Mouse (Mus musculus) liver, embryonic 12.5 days (tissue): Measurements from ENCODE around the gene Atp1a2. TPM values are rescaled to one million over a fixed set of nuclear protein-coding genes. Genes with fewer than 3 reads are reported as not detected.

ENCODE experiments used
- ATAC-seq: fragments of 200-750 bp; cut with Nextera tagmentation; 2 replicates; pipeline ENCODE4 v1.8.0; 2017; ENCODE audit warnings: moderate number of reproducible peaks, mild to moderate bottlenecking, moderate library complexity
- H3K27ac ChIP-seq: fragments of 300-500 bp; sonication (generic); 2 replicates; pipeline ENCODE4 v1.5.1; 2016; ENCODE audit warnings: mild to moderate bottlenecking
- H3K27me3 ChIP-seq: fragments of 300-500 bp; sonication (generic); replicated peaks from 2 replicates; pipeline ENCODE4 v1.6.1; 2016; ENCODE audit warnings: mild to moderate bottlenecking, moderate library complexity
- H3K36me3 ChIP-seq: fragments of 300-500 bp; sonication (generic); 2 replicates; pipeline ENCODE4 v1.6.1; 2016; ENCODE audit warnings: mild to moderate bottlenecking, moderate library complexity
- H3K4me1 ChIP-seq: fragments of 300-500 bp; sonication (generic); 2 replicates; pipeline ENCODE4 v1.6.1; 2016
- H3K4me2 ChIP-seq: fragments of 300-500 bp; sonication (generic); 2 replicates; pipeline ENCODE4 v1.6.1; 2016; ENCODE audit warnings: mild to moderate bottlenecking, moderate library complexity
- H3K4me3 ChIP-seq: fragments of 300-500 bp; sonication (generic); 2 replicates; pipeline ENCODE4 v1.5.1; 2016; ENCODE audit warnings: mild to moderate bottlenecking, moderate library complexity
- H3K9ac ChIP-seq: fragments of 300-500 bp; sonication (generic); 2 replicates; pipeline ENCODE4 v1.6.1; 2016; ENCODE audit warnings: mild to moderate bottlenecking, moderate library complexity
- H3K9me3 ChIP-seq: fragments of 300-500 bp; sonication (generic); replicated peaks from 2 replicates; pipeline ENCODE4 v1.6.1; 2016; ENCODE audit warnings: mild to moderate bottlenecking, moderate library complexity
- WGBS: fragments of 180-500 bp; shearing (Covaris S2); methylation state at CpG from one replicate; pipeline ENCODE4 v1.1.7; 2016; ENCODE audit not compliant: insufficient replicate concordance; 5-methylcytosine and 5-hydroxymethylcytosine counted together
- polyA plus RNA-seq: library from polyadenylated mRNA; unstranded; fragments of >200 nt; fragmentation: Nextera tagmentation; extraction: Ambion mirVana; gene quantifications from 2 replicates; pipeline ENCODE4 v1.2.1, GENCODE M21; 2016

The Atp1a2 gene
- polyA plus RNA-seq, 1 experiment from 2014 or later = 0.24 TPM

- 26% methylated on average over 16 of the region's 16 CpGs for WGBS
- no peak overlapping the region for H3K27ac ChIP-seq
- no peaks in the 10 kb centered on the region for H3K9me3 ChIP-seq
- peaks cover 50% of the 10 kb centered on the region for H3K27me3 ChIP-seq
- H3K4me3 ChIP-seq = no peak overlapping the region
- H3K4me2 ChIP-seq = 0 out of 2 replicates have a peak overlapping the region, but pooled peaks have one; percentile 34
- H3K9ac ChIP-seq = no peak overlapping the region
- H3K36me3 ChIP-seq = no peaks in the 10 kb centered on the region
- ATAC-seq = no peak
- no peaks in the 10 kb centered on the region for H3K4me1 ChIP-seq
Observed at GRCm38 (mm10) chr1:172243547-172244205, 54.2 kb downstream of the Atp1a2 start.

GRCm38 (mm10) chr1:172242401-172242800, 55.5 kb downstream of the Atp1a2 start:
- Histone ChIP-seq H3K36me3 (no peaks in the 10 kb centered on the region), H3K27ac (no peak overlapping the region), H3K9ac (no peak overlapping the region), H3K4me3 (no peak overlapping the region), H3K4me1 (no peaks in the 10 kb centered on the region), H3K4me2 (no peak overlapping the region), H3K27me3 (peaks cover 47% of the 10 kb centered on the region), H3K9me3 (no peaks in the 10 kb centered on the region)
- ATAC-seq = no peak
- WGBS = 41% methylated on average over 2 of the region's 2 CpGs

GRCm38 (mm10) chr1:172240945-172241708, 56.7 kb downstream of the Atp1a2 start:
- Histone ChIP-seq H3K27ac (no peak overlapping the region), H3K4me3 (no peak overlapping the region), H3K9me3 (no peaks in the 10 kb centered on the region), H3K4me1 (no peaks in the 10 kb centered on the region), H3K27me3 (peaks cover 35% of the 10 kb centered on the region), H3K4me2 (no peak overlapping the region), H3K36me3 (no peaks in the 10 kb centered on the region), H3K9ac (no peak overlapping the region)
- WGBS = 41% methylated on average over 6 of the region's 6 CpGs
- ATAC-seq = no peak

- no peak overlapping the region for H3K27ac ChIP-seq
- H3K36me3 ChIP-seq = no peaks in the 10 kb centered on the region
- no peak for ATAC-seq
- no peak overlapping the region for H3K4me2 ChIP-seq
- H3K4me1 ChIP-seq = no peaks in the 10 kb centered on the region
- no peaks in the 10 kb centered on the region for H3K9me3 ChIP-seq
- H3K4me3 ChIP-seq = no peak overlapping the region
- 0 out of 2 replicates have a peak, but pooled peaks cover 5% of the 10 kb centered on the region for H3K27me3 ChIP-seq
- WGBS = 64% methylated on average over 1 of the region's 1 CpGs
- H3K9ac ChIP-seq = no peak overlapping the region
Observed at GRCm38 (mm10) chr1:172229215-172229614, 68.6 kb downstream of the Atp1a2 start.

GRCm38 (mm10) chr1:172228209-172228608, 69.7 kb downstream of the Atp1a2 start:
- Histone ChIP-seq H3K9me3 (no peaks in the 10 kb centered on the region), H3K9ac (no peak overlapping the region), H3K36me3 (no peaks in the 10 kb centered on the region), H3K4me2 (no peak overlapping the region), H3K4me3 (no peak overlapping the region), H3K4me1 (no peaks in the 10 kb centered on the region), H3K27ac (no peak overlapping the region), H3K27me3 (no peaks in the 10 kb centered on the region)
- no peak for ATAC-seq
- WGBS = 62% methylated on average over 2 of the region's 2 CpGs

Other genes starting within 250 kb of the Atp1a2 start
- not detected in 2 replicates for gene Nhlh1, start 240.5 kb downstream of the Atp1a2 start, polyA plus RNA-seq
- 92.8 and 96.5 TPM in 2 replicates for gene Copa, start 215.5 kb downstream of the Atp1a2 start, polyA plus RNA-seq
- 45.6 and 47.8 TPM in 2 replicates for gene Ncstn, start 215.3 kb downstream of the Atp1a2 start, polyA plus RNA-seq
- gene Pex19, start 171.3 kb downstream of the Atp1a2 start, polyA plus RNA-seq = 55.0 and 56.8 TPM in 2 replicates
- 77.8 and 82.3 TPM in 2 replicates for gene Dcaf8, start 150.0 kb downstream of the Atp1a2 start, polyA plus RNA-seq
- gene Pea15a, start 91.3 kb downstream of the Atp1a2 start, polyA plus RNA-seq = 25.7 and 26.0 TPM in 2 replicates
- 0.08 and 0.32 TPM in 2 replicates for gene Casq1, start 78.2 kb downstream of the Atp1a2 start, polyA plus RNA-seq
- not detected in 2 replicates for gene Atp1a4, start 39.6 kb downstream of the Atp1a2 start, polyA plus RNA-seq
- 19.0 and 20.5 TPM in 2 replicates for gene Igsf8, start 36.4 kb downstream of the Atp1a2 start, polyA plus RNA-seq
- gene Kcnj9, start 31.3 kb upstream of the Atp1a2 start, polyA plus RNA-seq = not detected in 2 replicates
- gene Kcnj10, start 43.1 kb upstream of the Atp1a2 start, polyA plus RNA-seq = 0.02 and 0.07 TPM in 2 replicates
- 4.3 TPM in 2 replicates for gene Pigm, start 78.5 kb upstream of the Atp1a2 start, polyA plus RNA-seq
- gene Slamf9, start 177.3 kb upstream of the Atp1a2 start, polyA plus RNA-seq = 1.1 and 1.3 TPM in 2 replicates
- 3.9 and 4.2 TPM in 2 replicates for gene Igsf9, start 183.7 kb upstream of the Atp1a2 start, polyA plus RNA-seq
- gene Tagln2, start 202.0 kb upstream of the Atp1a2 start, polyA plus RNA-seq = 177 and 178 TPM in 2 replicates
- 0.55 and 0.79 TPM in 2 replicates for gene Cfap45, start 222.7 kb upstream of the Atp1a2 start, polyA plus RNA-seq